Mouse (Mus musculus): Measurements from ENCODE around the gene Slfn9. TPM values are rescaled to one million over a fixed set of nuclear protein-coding genes. Genes with fewer than 3 reads are reported as not detected.

Gene Slfn9
- total RNA-seq (2012; rRNA removed) = 10.9 and 12.3 TPM in 2 replicates

DNA sequence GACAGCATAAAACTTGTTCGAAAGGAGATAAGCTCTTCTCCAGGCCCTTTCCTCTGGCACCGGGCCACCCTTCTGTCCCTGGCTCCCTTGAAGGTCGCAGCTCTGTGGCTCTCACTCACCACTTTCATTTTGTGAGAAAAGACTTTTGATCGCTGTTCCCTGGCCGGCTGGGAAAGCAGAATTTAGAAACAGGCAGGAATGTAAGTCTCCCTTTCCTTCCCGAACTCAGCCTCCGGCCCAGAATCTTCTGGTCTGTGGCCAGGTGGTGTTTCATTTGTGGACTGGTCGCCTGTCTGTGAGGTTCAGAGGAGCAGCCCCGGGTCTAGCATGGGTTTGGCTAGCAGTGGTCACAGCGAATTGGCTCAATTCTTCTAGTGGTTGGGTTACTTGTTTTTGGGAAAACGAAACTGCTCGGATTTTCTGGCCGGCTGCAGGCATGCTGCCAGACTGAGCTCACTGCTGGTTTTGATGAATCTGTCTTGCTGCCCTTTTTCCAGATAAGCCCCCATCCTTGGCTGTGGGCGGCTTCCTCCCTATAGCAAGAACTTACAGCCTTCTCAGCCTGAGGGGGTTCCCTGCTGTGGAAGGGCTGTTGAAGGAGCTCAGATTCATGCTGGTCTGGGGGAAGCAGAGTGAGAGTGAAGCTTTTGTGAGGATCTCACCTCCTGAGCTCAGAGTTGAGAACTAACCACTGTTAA is at the start of gene Slfn9:
Gene Slfn9, minus strand, starts transcription at position 362 of the 698 bp plus-strand sequence.
- in situ Hi-C loops (cut with MboI; ENCODE audit: low sequenced_read_pairs in 2 of 2, unreplicated experiment in 2 of 2) = no loop called here
- 0 out of 4 replicates have a peak within 1 kb of the TSS, but pooled peaks of 1 of the 2 experiments have one; percentile 26 for H3K4me3 ChIP-seq (ENCODE audit: insufficient read depth in 1 of 2, low read depth in 1 of 2, low read length in 2 of 2, poor library complexity in 1 of 2, severe bottlenecking in 1 of 2)
- H3K27ac ChIP-seq (ENCODE audit: insufficient read depth, low read depth, low read length, poor library complexity, severe bottlenecking) = no peak within 1 kb of the TSS
- peak; percentile 39 for DNase-seq (ENCODE audit: low read depth, low spot score)
- H3K9ac ChIP-seq (ENCODE audit: insufficient read depth, low read depth, low read length, poor library complexity, severe bottlenecking) = peak within 1 kb of the TSS; percentile 33; the same call in 1 of the 2 replicates
- H3K4me1 ChIP-seq (ENCODE audit: control insufficient read depth in 2 of 2, insufficient read depth in 2 of 2, low read length in 2 of 2, poor library complexity in 1 of 2) = peaks cover 4 to 14% of the 10 kb centered on the region in 2 experiments; a peak in 2 of 4 replicates
- no peak for TF ChIP-seq CHD2 (IDR thresholded peaks at IDR 0.05; ENCODE audit: low read depth, low read length)
- H3K9me3 ChIP-seq (ENCODE audit: control insufficient read depth, insufficient read depth, low read depth, low read length) = no peaks in the 10 kb centered on the region
- no peaks in the 10 kb centered on the region; the same call in 1 of the 2 replicates for H3K36me3 ChIP-seq (ENCODE audit: control insufficient read depth, insufficient read depth, low read length, poor library complexity, severe bottlenecking)

DNA sequence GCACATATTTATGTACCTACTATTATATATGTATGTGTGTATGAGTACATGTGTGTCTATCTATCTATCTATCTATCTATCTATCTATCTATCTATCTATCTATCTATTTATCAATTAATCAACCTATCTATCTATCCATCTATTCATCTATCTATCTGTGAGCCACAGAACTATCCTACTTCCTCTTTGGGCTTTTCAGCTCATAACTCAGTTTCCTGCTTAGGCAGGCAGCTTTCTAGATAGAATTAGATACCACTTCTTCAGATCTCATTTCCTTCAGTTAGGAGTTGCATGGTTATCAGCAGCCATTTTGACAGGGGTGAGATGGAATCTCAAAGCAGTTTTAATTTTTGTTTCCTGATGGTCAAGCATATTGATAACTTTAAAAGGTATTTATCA is 49.4 kb upstream of the Slfn9 start:
- TF ChIP-seq ZC3H11A (IDR thresholded peaks at IDR 0.05; ENCODE audit: borderline replicate concordance, low read depth, low read length) (no peak), CHD2 (IDR thresholded peaks at IDR 0.05; ENCODE audit: low read depth, low read length) (no peak), HCFC1 (IDR thresholded peaks at IDR 0.05; ENCODE audit: borderline replicate concordance, insufficient read depth, low read length) (no peak), ZNF384 (IDR thresholded peaks at IDR 0.05; ENCODE audit: low read depth, low read length) (no peak), MAFK (IDR thresholded peaks at IDR 0.05; ENCODE audit: insufficient read depth, low read depth, low read length) (no peak)
- Histone ChIP-seq H3K9me3 (ENCODE audit: control insufficient read depth, insufficient read depth, low read depth, low read length) (no peaks in the 10 kb centered on the region), H3K9ac (ENCODE audit: insufficient read depth, low read depth, low read length, poor library complexity, severe bottlenecking) (no peak overlapping the region), H3K4me3 (ENCODE audit: insufficient read depth in 1 of 2, low read depth in 1 of 2, low read length in 2 of 2, poor library complexity in 1 of 2, severe bottlenecking in 1 of 2) (no peak overlapping the region), H3K4me1 (ENCODE audit: control insufficient read depth in 2 of 2, insufficient read depth in 2 of 2, low read length in 2 of 2, poor library complexity in 1 of 2) (no peaks in the 10 kb centered on the region; a peak in 1 of 4 replicates), H3K27ac (ENCODE audit: insufficient read depth, low read depth, low read length, poor library complexity, severe bottlenecking) (no peak overlapping the region), H3K36me3 (ENCODE audit: control insufficient read depth, insufficient read depth, low read length, poor library complexity, severe bottlenecking) (no peaks in the 10 kb centered on the region)
- DNase-seq (ENCODE audit: low read depth, low spot score) = no peak
- in situ Hi-C loops (cut with MboI; ENCODE audit: low sequenced_read_pairs in 2 of 2, unreplicated experiment in 2 of 2) = loop anchor here in 1 of 2 experiments (10.0 kb wide), 1 partner anchor 126 kb away; the partner anchor contains the start of gene Unc45b

DNA sequence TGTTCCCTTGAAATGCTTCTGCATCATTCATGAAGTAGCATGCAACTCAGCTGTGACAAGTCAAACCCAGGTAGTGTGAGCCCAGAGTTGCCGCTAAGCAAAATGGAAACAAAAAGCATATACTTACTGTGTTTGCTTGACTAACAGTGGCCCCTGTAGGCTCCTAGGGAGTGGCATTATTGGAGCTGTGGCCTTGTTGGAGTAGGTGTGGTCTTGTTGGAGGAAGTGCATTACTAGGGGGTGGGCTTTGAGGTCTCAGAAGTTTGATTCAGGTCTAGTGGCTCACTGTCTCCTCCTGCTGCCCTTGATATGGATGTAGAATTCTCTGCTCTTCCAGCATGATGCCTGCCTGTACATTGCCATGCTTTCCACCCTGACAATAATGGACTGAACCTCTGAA is 48.7 kb upstream of the Slfn9 start:
- DNase-seq (ENCODE audit: low read depth, low spot score) = no peak
- in situ Hi-C loops (cut with MboI; ENCODE audit: low sequenced_read_pairs in 2 of 2, unreplicated experiment in 2 of 2) = loop anchor here in 1 of 2 experiments (10.0 kb wide), 1 partner anchor 126 kb away; the partner anchor contains the start of gene Unc45b
- Histone ChIP-seq H3K36me3 (ENCODE audit: control insufficient read depth, insufficient read depth, low read length, poor library complexity, severe bottlenecking) (no peaks in the 10 kb centered on the region), H3K9me3 (ENCODE audit: control insufficient read depth, insufficient read depth, low read depth, low read length) (no peaks in the 10 kb centered on the region), H3K27ac (ENCODE audit: insufficient read depth, low read depth, low read length, poor library complexity, severe bottlenecking) (no peak overlapping the region), H3K9ac (ENCODE audit: insufficient read depth, low read depth, low read length, poor library complexity, severe bottlenecking) (no peak overlapping the region), H3K4me1 (ENCODE audit: control insufficient read depth in 2 of 2, insufficient read depth in 2 of 2, low read length in 2 of 2, poor library complexity in 1 of 2) (no peaks in the 10 kb centered on the region; a peak in 1 of 4 replicates), H3K4me3 (ENCODE audit: insufficient read depth in 1 of 2, low read depth in 1 of 2, low read length in 2 of 2, poor library complexity in 1 of 2, severe bottlenecking in 1 of 2) (peak overlapping the region; percentile 56 to 68)
- TF ChIP-seq ZC3H11A (IDR thresholded peaks at IDR 0.05; ENCODE audit: borderline replicate concordance, low read depth, low read length) = peak; percentile 7; the same call in 1 of the 2 replicates
- no peak for TF ChIP-seq ZNF384 (IDR thresholded peaks at IDR 0.05; ENCODE audit: low read depth, low read length)
- no peak for TF ChIP-seq CHD2 (IDR thresholded peaks at IDR 0.05; ENCODE audit: low read depth, low read length)
- TF ChIP-seq MAFK (IDR thresholded peaks at IDR 0.05; ENCODE audit: insufficient read depth, low read depth, low read length) = no peak

DNA sequence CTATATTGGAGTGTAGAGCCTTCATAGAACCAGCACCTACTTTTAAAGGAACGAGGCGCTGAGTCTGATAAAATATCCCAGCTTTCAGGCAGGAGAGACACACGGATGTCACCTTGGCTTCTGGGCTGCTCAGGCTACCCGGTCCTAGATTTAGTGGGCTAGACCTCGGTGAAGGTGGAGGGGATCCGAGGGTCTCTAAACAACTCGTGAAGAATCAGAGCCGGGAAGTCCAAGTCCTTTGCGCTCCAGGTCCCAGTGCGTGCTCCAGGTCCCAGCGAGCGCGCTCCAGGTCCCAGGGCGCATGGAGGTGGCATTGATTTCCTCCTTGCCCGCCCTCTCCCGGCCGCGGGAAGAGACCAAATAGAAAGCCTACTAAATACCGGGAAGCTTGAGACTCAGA is 48.2 kb upstream of the Slfn9 start:
- TF ChIP-seq ZNF384 (IDR thresholded peaks at IDR 0.05; ENCODE audit: low read depth, low read length) = no peak
- TF ChIP-seq ZC3H11A (IDR thresholded peaks at IDR 0.05; ENCODE audit: borderline replicate concordance, low read depth, low read length) = no peak
- no peak for TF ChIP-seq MAFK (IDR thresholded peaks at IDR 0.05; ENCODE audit: insufficient read depth, low read depth, low read length)
- no peak for TF ChIP-seq CHD2 (IDR thresholded peaks at IDR 0.05; ENCODE audit: low read depth, low read length)
- TF ChIP-seq HCFC1 (IDR thresholded peaks at IDR 0.05; ENCODE audit: borderline replicate concordance, insufficient read depth, low read length) = no peak
- H3K9ac ChIP-seq (ENCODE audit: insufficient read depth, low read depth, low read length, poor library complexity, severe bottlenecking) = 0 out of 2 replicates have a peak overlapping the region, but pooled peaks have one; percentile 26
- H3K27ac ChIP-seq (ENCODE audit: insufficient read depth, low read depth, low read length, poor library complexity, severe bottlenecking) = no peak overlapping the region

More for the DNA sequence above, 48.2 kb upstream of the Slfn9 start:
- no peak for DNase-seq (ENCODE audit: low read depth, low spot score)
- peak overlapping the region; percentile 51 to 68; a peak in 3 of 4 replicates for H3K4me3 ChIP-seq (ENCODE audit: insufficient read depth in 1 of 2, low read depth in 1 of 2, low read length in 2 of 2, poor library complexity in 1 of 2, severe bottlenecking in 1 of 2)
- no peaks in the 10 kb centered on the region for H3K36me3 ChIP-seq (ENCODE audit: control insufficient read depth, insufficient read depth, low read length, poor library complexity, severe bottlenecking)
- in situ Hi-C loops (cut with MboI; ENCODE audit: low sequenced_read_pairs in 2 of 2, unreplicated experiment in 2 of 2) = loop anchor here in 1 of 2 experiments (10.0 kb wide), 1 partner anchor 125 kb away; the partner anchor contains the start of gene Unc45b
- H3K4me1 ChIP-seq (ENCODE audit: control insufficient read depth in 2 of 2, insufficient read depth in 2 of 2, low read length in 2 of 2, poor library complexity in 1 of 2) = no peaks in the 10 kb centered on the region; a peak in 1 of 4 replicates
- no peaks in the 10 kb centered on the region for H3K9me3 ChIP-seq (ENCODE audit: control insufficient read depth, insufficient read depth, low read depth, low read length)

Data from ES-E14 (cell line).